Mouse (Mus musculus) embryonic facial prominence, embryonic 15.5 days (tissue): ENCODE data around the gene Skil. TPM values are rescaled to one million over a fixed set of nuclear protein-coding genes. Genes with fewer than 3 reads are reported as not detected.

ENCODE experiments used
- ATAC-seq: fragments of 200-750 bp; cut with Nextera tagmentation; 2 replicates; pipeline ENCODE4 v1.8.0; 2017; ENCODE audit warnings: low read depth, moderate TSS enrichment; ENCODE audit not compliant: insufficient number of reproducible peaks, low FRiP score, low TSS enrichment
- H3K27ac ChIP-seq: fragments of 300-500 bp; sonication (generic); replicated peaks from 2 replicates; pipeline ENCODE4 v1.5.1; 2015; ENCODE audit warnings: mild to moderate bottlenecking, inconsistent platforms
- H3K27me3 ChIP-seq: fragments of 300-500 bp; sonication (generic); 2 replicates; pipeline ENCODE4 v1.6.1; 2015; ENCODE audit warnings: inconsistent platforms
- H3K36me3 ChIP-seq: fragments of 300-500 bp; sonication (generic); 2 replicates; pipeline ENCODE4 v1.6.1; 2015; ENCODE audit warnings: mild to moderate bottlenecking, inconsistent platforms
- H3K4me1 ChIP-seq: fragments of 300-500 bp; sonication (generic); 2 replicates; pipeline ENCODE4 v1.6.1; 2015; ENCODE audit warnings: inconsistent platforms
- H3K4me2 ChIP-seq: fragments of 300-500 bp; sonication (generic); replicated peaks from 2 replicates; pipeline ENCODE4 v1.6.1; 2015; ENCODE audit warnings: mild to moderate bottlenecking, inconsistent platforms
- H3K4me3 ChIP-seq: fragments of 300-500 bp; sonication (generic); replicated peaks from 2 replicates; pipeline ENCODE4 v1.5.1; 2015; ENCODE audit warnings: mild to moderate bottlenecking, inconsistent platforms
- H3K9ac ChIP-seq: fragments of 300-500 bp; sonication (generic); 2 replicates; pipeline ENCODE4 v1.6.1; 2015; ENCODE audit warnings: inconsistent platforms
- H3K9me3 ChIP-seq: fragments of 300-500 bp; sonication (generic); replicated peaks from 2 replicates; pipeline ENCODE4 v1.6.1; 2016; ENCODE audit warnings: inconsistent platforms
- WGBS: fragments of 180-500 bp; shearing (Covaris S2); methylation state at CpG from one replicate; pipeline ENCODE4 v1.1.7; 2015; 5-methylcytosine and 5-hydroxymethylcytosine counted together
- polyA plus RNA-seq: library from polyadenylated mRNA; unstranded; fragments of >200 nt; fragmentation: Nextera tagmentation; extraction: Ambion mirVana; gene quantifications from 2 replicates; pipeline ENCODE4 v1.2.1, GENCODE M21; 2015

Skil gene
- polyA plus RNA-seq, 1 experiment from 2014 or later = 15.8 TPM

GRCm38 (mm10) chr3:31098556-31098955 is 3.7 kb downstream of the Skil start:
- Histone ChIP-seq H3K36me3 (no peaks in the 10 kb centered on the region), H3K4me2 (no peak overlapping the region), H3K27ac (no peak overlapping the region), H3K27me3 (no peaks in the 10 kb centered on the region), H3K9ac (no peak overlapping the region), H3K4me3 (no peak overlapping the region), H3K9me3 (no peaks in the 10 kb centered on the region), H3K4me1 (peaks cover 26% of the 10 kb centered on the region)
- 87% methylated on average over 1 of the region's 1 CpGs for WGBS
- no peak for ATAC-seq

DNA sequence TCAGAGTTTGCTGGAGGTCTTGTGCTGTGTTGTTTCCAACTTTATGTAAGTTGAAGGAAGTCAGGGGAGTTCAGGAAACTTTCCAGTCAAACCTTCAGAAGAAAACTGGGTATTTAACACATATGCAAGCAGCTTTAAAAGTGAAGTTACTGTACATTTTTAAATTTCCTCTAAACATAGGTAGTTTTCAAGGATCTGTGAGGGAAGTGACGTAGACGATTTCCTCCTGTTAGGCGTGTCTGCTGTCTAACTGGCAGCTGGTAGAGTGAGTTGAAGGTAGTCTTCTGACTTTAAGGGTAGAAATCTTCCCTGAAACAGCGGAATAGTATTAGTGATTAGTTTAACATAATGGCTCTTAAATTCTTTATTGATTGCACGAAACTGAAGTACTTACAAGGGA is 5.2 kb downstream of the Skil start:
- Histone ChIP-seq H3K27ac (no peak overlapping the region), H3K4me1 (peaks cover 26% of the 10 kb centered on the region), H3K27me3 (no peaks in the 10 kb centered on the region), H3K9me3 (no peaks in the 10 kb centered on the region), H3K4me2 (no peak overlapping the region), H3K36me3 (no peaks in the 10 kb centered on the region), H3K4me3 (no peak overlapping the region), H3K9ac (no peak overlapping the region)
- ATAC-seq = no peak
- 69% methylated on average over 5 of the region's 5 CpGs for WGBS

DNA sequence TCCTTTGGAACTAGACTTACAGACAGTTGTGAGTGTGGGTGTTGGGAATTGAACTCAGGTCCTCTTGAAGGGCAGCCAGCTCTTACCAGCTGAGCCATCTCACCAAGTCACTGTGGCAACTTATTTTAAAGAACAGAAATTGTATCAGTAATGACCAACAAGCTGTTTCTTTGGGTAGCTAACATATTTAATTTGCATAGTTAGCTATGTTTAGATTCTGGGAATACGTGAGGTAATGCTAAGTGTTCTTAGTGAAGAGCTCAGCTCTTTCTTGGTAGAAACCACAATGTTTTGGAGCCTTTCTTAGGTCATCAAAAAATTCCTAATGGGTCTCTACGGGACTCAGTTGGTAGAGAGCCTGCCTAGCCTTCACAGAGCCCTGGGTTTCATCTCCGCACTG is 5.9 kb downstream of the Skil start:
- H3K27ac ChIP-seq = no peak overlapping the region
- WGBS = 93% methylated on average over 3 of the region's 3 CpGs

GRCm38 (mm10) chr3:31104936-31105335 is 10.1 kb downstream of the Skil start:
- H3K4me1 ChIP-seq = peaks cover 3% of the 10 kb centered on the region; the same call in 1 of the 2 replicates
- H3K27ac ChIP-seq = no peak overlapping the region
- H3K4me2 ChIP-seq = no peak overlapping the region
- no peak overlapping the region for H3K9ac ChIP-seq
- H3K9me3 ChIP-seq = no peaks in the 10 kb centered on the region
- no peak for ATAC-seq
- no peaks in the 10 kb centered on the region for H3K27me3 ChIP-seq
- WGBS = 65% methylated on average over 6 of the region's 6 CpGs
- H3K36me3 ChIP-seq = no peaks in the 10 kb centered on the region
- H3K4me3 ChIP-seq = no peak overlapping the region

More for the DNA sequence above, 5.9 kb downstream of the Skil start:
- Histone ChIP-seq H3K9me3 (no peaks in the 10 kb centered on the region), H3K4me2 (no peak overlapping the region), H3K27me3 (no peaks in the 10 kb centered on the region), H3K4me1 (peaks cover 26% of the 10 kb centered on the region), H3K4me3 (no peak overlapping the region), H3K36me3 (no peaks in the 10 kb centered on the region), H3K9ac (no peak overlapping the region)
- ATAC-seq = no peak

GRCm38 (mm10) chr3:31106597-31106996 is 11.7 kb downstream of the Skil start:
- Histone ChIP-seq H3K4me2 (no peak overlapping the region), H3K9me3 (no peaks in the 10 kb centered on the region), H3K4me3 (no peak overlapping the region), H3K27ac (no peak overlapping the region), H3K9ac (no peak overlapping the region), H3K36me3 (no peaks in the 10 kb centered on the region), H3K27me3 (no peaks in the 10 kb centered on the region), H3K4me1 (no peaks in the 10 kb centered on the region)
- WGBS = 88% methylated on average over 6 of the region's 6 CpGs
- ATAC-seq = no peak

GRCm38 (mm10) chr3:31107674-31108073 is 12.8 kb downstream of the Skil start:
- Histone ChIP-seq H3K36me3 (no peaks in the 10 kb centered on the region), H3K4me1 (no peaks in the 10 kb centered on the region), H3K27me3 (no peaks in the 10 kb centered on the region), H3K4me2 (no peak overlapping the region), H3K9ac (no peak overlapping the region), H3K4me3 (no peak overlapping the region), H3K27ac (no peak overlapping the region), H3K9me3 (no peaks in the 10 kb centered on the region)
- ATAC-seq = no peak
- WGBS = 85% methylated on average over 4 of the region's 4 CpGs

DNA sequence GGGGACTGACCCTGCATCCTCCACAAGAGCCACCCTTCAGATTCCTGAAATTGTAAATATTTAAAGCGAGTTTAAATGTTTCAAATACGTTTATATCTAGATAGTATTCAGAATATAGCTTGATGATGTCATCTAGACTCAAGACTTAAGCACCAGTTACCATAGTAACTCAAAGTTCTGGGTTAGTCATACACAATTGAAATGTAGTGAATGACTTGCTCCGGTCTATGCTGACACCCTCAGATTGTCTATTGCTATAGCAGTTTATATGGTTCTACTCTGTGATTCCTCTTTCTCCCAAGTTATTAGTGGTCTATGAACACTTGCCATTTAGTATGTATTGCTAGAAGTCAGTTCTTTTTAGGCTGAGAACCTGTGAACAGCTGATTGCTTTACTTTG is 14.2 kb downstream of the Skil start:
- peaks cover 5% of the 10 kb centered on the region for H3K36me3 ChIP-seq
- no peaks in the 10 kb centered on the region for H3K27me3 ChIP-seq
- no peak overlapping the region for H3K9ac ChIP-seq
- H3K4me1 ChIP-seq = no peaks in the 10 kb centered on the region
- no peak for ATAC-seq
- H3K4me2 ChIP-seq = no peak overlapping the region
- no peak overlapping the region for H3K4me3 ChIP-seq
- no peaks in the 10 kb centered on the region for H3K9me3 ChIP-seq
- H3K27ac ChIP-seq = no peak overlapping the region
- 74% methylated on average over 3 of the region's 3 CpGs for WGBS

GRCm38 (mm10) chr3:31123098-31123497 is 28.2 kb downstream of the Skil start:
- 72% methylated on average over 4 of the region's 4 CpGs for WGBS
- no peak overlapping the region for H3K4me3 ChIP-seq
- H3K4me1 ChIP-seq = no peaks in the 10 kb centered on the region
- H3K27me3 ChIP-seq = no peaks in the 10 kb centered on the region
- H3K9ac ChIP-seq = no peak overlapping the region
- no peak for ATAC-seq
- H3K9me3 ChIP-seq = no peaks in the 10 kb centered on the region
- peaks cover 16% of the 10 kb centered on the region for H3K36me3 ChIP-seq
- H3K4me2 ChIP-seq = no peak overlapping the region
- no peak overlapping the region for H3K27ac ChIP-seq

DNA sequence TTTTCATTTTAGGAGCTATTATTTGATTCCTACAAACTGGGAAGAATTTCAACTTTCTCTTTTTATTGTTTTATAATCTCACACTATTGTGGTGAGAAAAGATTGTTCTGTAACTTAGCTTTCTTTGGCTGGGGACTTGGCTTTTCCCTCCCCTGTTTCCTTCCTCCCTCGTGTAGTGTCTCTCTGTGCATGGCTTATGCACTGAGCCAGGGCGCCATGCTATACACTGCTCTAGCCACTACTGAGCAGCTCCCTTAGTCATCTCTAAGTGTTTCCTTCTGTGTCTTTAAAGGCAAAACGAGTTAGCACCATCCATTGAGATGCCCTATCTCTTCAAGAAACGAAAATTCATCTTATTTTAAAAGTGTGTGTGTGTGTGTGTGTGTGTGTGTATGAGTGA is 31.4 kb downstream of the Skil start:
- no peak overlapping the region for H3K9ac ChIP-seq
- H3K9me3 ChIP-seq = no peaks in the 10 kb centered on the region
- no peak overlapping the region for H3K27ac ChIP-seq
- no peak overlapping the region for H3K4me2 ChIP-seq
- no peaks in the 10 kb centered on the region for H3K27me3 ChIP-seq
- WGBS = 56% methylated on average over 4 of the region's 4 CpGs
- no peak for ATAC-seq
- no peak overlapping the region for H3K4me3 ChIP-seq
- 0 out of 2 replicates have a peak, but pooled peaks cover under 1% of the 10 kb centered on the region for H3K36me3 ChIP-seq
- no peaks in the 10 kb centered on the region for H3K4me1 ChIP-seq

DNA sequence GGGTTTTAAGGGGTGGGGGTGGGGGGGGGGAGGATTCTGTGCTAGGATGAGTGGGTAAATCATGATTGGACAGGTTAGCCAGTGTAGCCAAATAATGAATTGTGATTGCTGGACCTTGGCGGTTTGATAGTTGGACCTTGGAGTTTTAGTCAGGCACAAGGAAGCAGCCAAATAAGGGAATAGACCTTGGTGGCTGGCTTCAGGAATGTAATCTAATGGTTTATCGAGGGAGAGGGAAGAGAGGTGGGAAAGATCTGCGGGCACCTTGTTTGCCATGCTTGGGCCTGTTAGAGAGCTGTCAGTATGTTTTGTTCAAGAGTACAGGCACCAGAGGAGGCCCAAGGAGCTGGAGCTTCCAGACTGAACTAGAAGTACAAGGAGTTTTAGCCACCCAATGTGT is 32.0 kb downstream of the Skil start:
- no peaks in the 10 kb centered on the region for H3K9me3 ChIP-seq
- ATAC-seq = no peak
- 76% methylated on average over 3 of the region's 3 CpGs for WGBS

GRCm38 (mm10) chr3:31129766-31130165 is 34.9 kb downstream of the Skil start:
- no peak overlapping the region for H3K4me3 ChIP-seq

More for the DNA sequence above, 32.0 kb downstream of the Skil start:
- Histone ChIP-seq H3K4me1 (no peaks in the 10 kb centered on the region), H3K4me2 (no peak overlapping the region), H3K36me3 (no peaks in the 10 kb centered on the region), H3K27me3 (no peaks in the 10 kb centered on the region), H3K4me3 (no peak overlapping the region), H3K27ac (no peak overlapping the region), H3K9ac (no peak overlapping the region)

DNA sequence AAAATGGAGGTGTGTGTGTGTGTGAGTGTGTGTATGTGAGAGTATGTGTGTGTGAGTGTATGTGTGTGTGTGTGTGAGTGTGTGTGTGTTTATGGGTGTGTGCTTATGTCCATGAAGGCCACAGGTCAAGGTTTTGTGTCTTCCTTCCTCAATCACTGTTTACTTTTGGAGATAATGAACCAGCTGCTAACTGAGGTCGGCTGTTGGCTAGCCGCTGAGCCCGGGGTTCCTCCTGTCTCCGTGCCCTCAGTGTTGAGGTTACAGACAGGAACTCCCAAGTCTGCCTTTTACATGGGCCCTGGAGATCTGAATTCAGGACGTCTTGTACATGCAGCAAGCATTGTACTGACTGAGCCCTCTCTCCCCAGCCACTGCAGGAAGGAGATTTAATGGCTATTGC is 38.8 kb downstream of the Skil start:
- H3K27ac ChIP-seq = no peak overlapping the region
- 43% methylated on average over 5 of the region's 5 CpGs for WGBS
- H3K27me3 ChIP-seq = no peaks in the 10 kb centered on the region
- ATAC-seq = no peak
- no peaks in the 10 kb centered on the region for H3K9me3 ChIP-seq
- H3K4me2 ChIP-seq = no peak overlapping the region
- no peak overlapping the region for H3K4me3 ChIP-seq
- H3K36me3 ChIP-seq = no peaks in the 10 kb centered on the region
- H3K9ac ChIP-seq = no peak overlapping the region
- no peaks in the 10 kb centered on the region for H3K4me1 ChIP-seq

More at GRCm38 (mm10) chr3:31129766-31130165, 34.9 kb downstream of the Skil start:
- Histone ChIP-seq H3K27me3 (no peaks in the 10 kb centered on the region), H3K9me3 (no peaks in the 10 kb centered on the region), H3K4me2 (no peak overlapping the region), H3K9ac (no peak overlapping the region), H3K36me3 (no peaks in the 10 kb centered on the region), H3K27ac (no peak overlapping the region), H3K4me1 (no peaks in the 10 kb centered on the region)
- no peak for ATAC-seq
- 44% methylated on average over 4 of the region's 4 CpGs for WGBS
